Mouse (Mus musculus) hindlimb bud, embryonic 11.5 days (tissue): ENCODE measurements around the gene Gipc1.
A peak's percentile ranks its signal among the peaks of the same experiment; 100 is the strongest.

ENCODE experiments used
- DNase-seq: peaks from one replicate; pipeline ENCODE4 v3.0.0-alpha.2; 2012; ENCODE audit warnings: low read depth, low spot score; ENCODE audit errors: extremely low spot score

Gipc1 gene

GRCm38 (mm10) chr8:83652030-83652743, at the start of gene Gipc1:
Gipc1 (plus strand) TSS chr8:83652677.
- peak; percentile 86 for DNase-seq

- DNase-seq, result peak; percentile 87
Observed at GRCm38 (mm10) chr8:83607661-83608397, 44.6 kb upstream of the Gipc1 start, which contains the start of the genes Tecr and Dnajb1. Tecr (minus strand) TSS chr8:83607971. Dnajb1 (plus strand) TSS chr8:83608193.

- DNase-seq, result no peak
Observed at GRCm38 (mm10) chr8:83608398-83608829, 44.1 kb upstream of the Gipc1 start.

- no peak for DNase-seq
Observed at GRCm38 (mm10) chr8:83609086-83609485, 43.4 kb upstream of the Gipc1 start.

- no peak for DNase-seq
Observed at GRCm38 (mm10) chr8:83609547-83610180, 42.8 kb upstream of the Gipc1 start.

- DNase-seq, result no peak
Observed at GRCm38 (mm10) chr8:83611921-83612320, 40.6 kb upstream of the Gipc1 start.

- no peak for DNase-seq
Observed at GRCm38 (mm10) chr8:83613695-83614094, 38.8 kb upstream of the Gipc1 start.

GRCm38 (mm10) chr8:83616625-83617024, 35.9 kb upstream of the Gipc1 start:
- DNase-seq, result no peak

- DNase-seq, result no peak
Observed at GRCm38 (mm10) chr8:83617111-83617510, 35.4 kb upstream of the Gipc1 start.

- DNase-seq, result no peak
Observed at GRCm38 (mm10) chr8:83618566-83618965, 33.9 kb upstream of the Gipc1 start.

GRCm38 (mm10) chr8:83619568-83620285, 32.8 kb upstream of the Gipc1 start:
- DNase-seq, result no peak

- no peak for DNase-seq
Observed at GRCm38 (mm10) chr8:83621691-83622388, 30.6 kb upstream of the Gipc1 start.

- DNase-seq, result no peak
Observed at GRCm38 (mm10) chr8:83622389-83622989, 30.0 kb upstream of the Gipc1 start.

- DNase-seq, result no peak
Observed at GRCm38 (mm10) chr8:83623549-83623948, 28.9 kb upstream of the Gipc1 start.

- no peak for DNase-seq
Observed at GRCm38 (mm10) chr8:83624739-83625138, 27.7 kb upstream of the Gipc1 start.

- no peak for DNase-seq
Observed at GRCm38 (mm10) chr8:83625676-83626299, 26.7 kb upstream of the Gipc1 start.

- no peak for DNase-seq
Observed at GRCm38 (mm10) chr8:83632083-83632707, 20.3 kb upstream of the Gipc1 start.

GRCm38 (mm10) chr8:83638856-83639255, 13.6 kb upstream of the Gipc1 start:
- no peak for DNase-seq

- DNase-seq, result no peak
Observed at GRCm38 (mm10) chr8:83639649-83640048, 12.8 kb upstream of the Gipc1 start.
